Mouse (Mus musculus) G1E (cell line): ENCODE results near the gene Spata45.

Experiments
- CTCF ChIP-seq: IDR thresholded peaks from 2 replicates; pipeline ENCODE4 v1.5.1; 2012; ENCODE audit warnings: low read depth, low read length, inconsistent platforms, mixed read lengths
- TAL1 ChIP-seq: conservative IDR thresholded peaks from 2 replicates; pipeline ENCODE4 v1.6.1; 2012; ENCODE audit warnings: low read depth, low read length, inconsistent platforms, mixed read lengths

DNA sequence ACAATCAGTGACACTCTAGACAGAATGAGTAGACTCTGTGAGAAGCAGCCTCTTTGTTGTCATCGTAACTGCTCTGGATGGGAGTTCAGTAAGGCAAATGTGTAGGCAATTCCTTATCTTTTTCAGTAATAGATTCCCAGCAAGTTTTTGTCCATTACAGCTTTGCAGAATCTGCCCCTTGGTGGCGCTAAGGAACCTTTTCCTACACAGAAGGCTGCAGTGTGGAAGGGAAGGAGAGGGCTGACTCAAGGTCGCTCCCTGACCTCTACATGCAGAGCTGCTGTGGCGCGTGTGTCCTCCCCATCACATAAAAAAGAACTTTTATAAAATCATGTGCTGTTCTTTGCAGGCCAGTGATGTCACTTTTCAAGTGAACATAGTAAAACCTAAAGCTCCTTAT is 31.9 kb downstream of the Spata45 start:
- TF ChIP-seq CTCF (no peak), TAL1 (no peak)
